Mouse (Mus musculus) forebrain, embryonic 10.5 days (tissue): ENCODE measurements around the gene Slc22a5. TPM values are rescaled to one million over a fixed set of nuclear protein-coding genes. Genes with fewer than 3 reads are reported as not detected.
A peak's percentile ranks its signal among the peaks of the same experiment; 100 is the strongest.
"Not testable (repeated sequence)": the region's sequence is repeated elsewhere in the genome, so short reads cannot be mapped to it uniquely, and the experiment has no call there.

ENCODE experiments used
- DNase-seq: peaks from one replicate; pipeline ENCODE4 v3.0.0-alpha.2; 2017; ENCODE audit warnings: low spot score; ENCODE audit errors: extremely low spot score
- H3K27ac ChIP-seq: fragments of 300-500 bp; sonication (generic); 2 replicates; pipeline ENCODE4 v1.5.1; 2016; ENCODE audit warnings: mild to moderate bottlenecking
- H3K27me3 ChIP-seq: fragments of 300-500 bp; sonication (generic); 2 replicates; pipeline ENCODE4 v1.6.1; 2016; ENCODE audit warnings: mild to moderate bottlenecking; ENCODE audit not compliant: poor library complexity, severe bottlenecking
- H3K36me3 ChIP-seq: fragments of 300-500 bp; sonication (generic); replicated peaks from 2 replicates; pipeline ENCODE4 v1.6.1; 2016; ENCODE audit warnings: mild to moderate bottlenecking, moderate library complexity
- H3K4me1 ChIP-seq: fragments of 300-500 bp; sonication (generic); 2 replicates; pipeline ENCODE4 v1.6.1; 2016
- H3K4me3 ChIP-seq: fragments of 300-500 bp; sonication (generic); 2 replicates; pipeline ENCODE4 v1.5.1; 2016; ENCODE audit warnings: mild to moderate bottlenecking, moderate library complexity
- H3K9me3 ChIP-seq: fragments of 300-500 bp; sonication (generic); 2 replicates; pipeline ENCODE4 v1.6.1; 2016; ENCODE audit warnings: mild to moderate bottlenecking, moderate library complexity
- WGBS: fragments of 180-500 bp; shearing (Covaris S2); methylation state at CpG from one replicate; pipeline ENCODE4 v1.1.7; 2016; 5-methylcytosine and 5-hydroxymethylcytosine counted together
- polyA plus RNA-seq: library from polyadenylated mRNA; unstranded; fragments of >200 nt; fragmentation: Nextera tagmentation; extraction: Ambion mirVana; gene quantifications from 2 replicates; pipeline ENCODE4 v1.2.1, GENCODE M21; 2016

The Slc22a5 gene
- polyA plus RNA-seq, 1 experiment from 2014 or later = 7.7 TPM

GRCm38 (mm10) chr11:53874706-53875105 lies 16.8 kb downstream of the Slc22a5 start:
- Histone ChIP-seq H3K27ac (no peak overlapping the region), H3K27me3 (no peaks in the 10 kb centered on the region), H3K36me3 (peaks cover 14% of the 10 kb centered on the region; the same call in 1 of the 2 replicates), H3K4me3 (no peak overlapping the region), H3K9me3 (no peaks in the 10 kb centered on the region), H3K4me1 (no peaks in the 10 kb centered on the region)
- DNase-seq = no peak
- WGBS = 75% methylated on average over 4 of the region's 4 CpGs

GRCm38 (mm10) chr11:53873909-53874704 lies 17.4 kb downstream of the Slc22a5 start:
- not testable (repeated sequence) for H3K27ac ChIP-seq, H3K9me3 ChIP-seq, H3K27me3 ChIP-seq, DNase-seq, H3K4me3 ChIP-seq, H3K4me1 ChIP-seq
- WGBS = 61% methylated on average over 5 of the region's 5 CpGs
- H3K36me3 ChIP-seq = peaks cover 14% of the 10 kb centered on the region; the same call in 1 of the 2 replicates

GRCm38 (mm10) chr11:53871786-53872507 lies 19.5 kb downstream of the Slc22a5 start:
- H3K36me3 ChIP-seq = peaks cover 14% of the 10 kb centered on the region; the same call in 1 of the 2 replicates
- no peak overlapping the region for H3K27ac ChIP-seq
- no peaks in the 10 kb centered on the region for H3K9me3 ChIP-seq
- H3K4me1 ChIP-seq = no peaks in the 10 kb centered on the region
- 90% methylated on average over 2 of the region's 2 CpGs for WGBS
- H3K27me3 ChIP-seq = no peaks in the 10 kb centered on the region
- H3K4me3 ChIP-seq = no peak overlapping the region
- no peak for DNase-seq

- no peaks in the 10 kb centered on the region for H3K9me3 ChIP-seq
- no peak for DNase-seq
- no peaks in the 10 kb centered on the region for H3K27me3 ChIP-seq
- WGBS = 90% methylated on average over 5 of the region's 5 CpGs
- peaks cover 14% of the 10 kb centered on the region; the same call in 1 of the 2 replicates for H3K36me3 ChIP-seq
- no peak overlapping the region for H3K27ac ChIP-seq
- H3K4me1 ChIP-seq = no peaks in the 10 kb centered on the region
- no peak overlapping the region for H3K4me3 ChIP-seq
These were observed 22.3 kb downstream of the Slc22a5 start for GRCm38 (mm10) chr11:53869172-53869571.

- WGBS = 51% methylated on average over 5 of the region's 5 CpGs
- not testable (repeated sequence) for H3K27ac ChIP-seq, H3K4me3 ChIP-seq, H3K27me3 ChIP-seq, H3K4me1 ChIP-seq, H3K9me3 ChIP-seq, DNase-seq
- peaks cover 14% of the 10 kb centered on the region; the same call in 1 of the 2 replicates for H3K36me3 ChIP-seq
These were observed 23.1 kb downstream of the Slc22a5 start for GRCm38 (mm10) chr11:53868323-53868722.

GRCm38 (mm10) chr11:53864724-53865310 lies 26.6 kb downstream of the Slc22a5 start:
- not testable (repeated sequence) for H3K4me1 ChIP-seq, H3K4me3 ChIP-seq, H3K9me3 ChIP-seq, H3K36me3 ChIP-seq, DNase-seq, H3K27ac ChIP-seq, H3K27me3 ChIP-seq
- 78% methylated on average over 3 of the region's 4 CpGs for WGBS

GRCm38 (mm10) chr11:53860944-53861343 lies 30.5 kb downstream of the Slc22a5 start:
- peaks cover 22% of the 10 kb centered on the region for H3K27me3 ChIP-seq
- not testable (repeated sequence) for H3K4me3 ChIP-seq, H3K27ac ChIP-seq, DNase-seq, H3K9me3 ChIP-seq, H3K36me3 ChIP-seq, H3K4me1 ChIP-seq
- WGBS = 84% methylated on average over 9 of the region's 9 CpGs

GRCm38 (mm10) chr11:53858761-53859580 lies 32.5 kb downstream of the Slc22a5 start, which contains the start of gene Gm12216:
TSS of gene Gm12216 (minus strand) at chr11:53859256.
- H3K4me3 ChIP-seq = peak within 1 kb of the TSS; percentile 57
- not testable (repeated sequence) for H3K4me1 ChIP-seq, H3K36me3 ChIP-seq, H3K9me3 ChIP-seq
- H3K27me3 ChIP-seq = peaks cover 22% of the 10 kb centered on the region
- DNase-seq = peak; percentile 39
- peak within 1 kb of the TSS; percentile 70 for H3K27ac ChIP-seq
- 17% methylated on average over 44 of the region's 50 CpGs for WGBS

GRCm38 (mm10) chr11:53858058-53858760 lies 33.3 kb downstream of the Slc22a5 start:
- H3K27me3 ChIP-seq = peaks cover 22% of the 10 kb centered on the region
- 79% methylated on average over 6 of the region's 6 CpGs for WGBS
- peak overlapping the region; percentile 57; the same call in 1 of the 2 replicates for H3K4me3 ChIP-seq
- H3K36me3 ChIP-seq = no peaks in the 10 kb centered on the region
- no peak for DNase-seq
- H3K4me1 ChIP-seq = peaks cover 8% of the 10 kb centered on the region
- H3K9me3 ChIP-seq = no peaks in the 10 kb centered on the region
- no peak overlapping the region for H3K27ac ChIP-seq

GRCm38 (mm10) chr11:53853665-53854064 lies 37.8 kb downstream of the Slc22a5 start:
- Histone ChIP-seq H3K27ac (no peak overlapping the region), H3K4me1 (peaks cover 11% of the 10 kb centered on the region), H3K36me3 (no peaks in the 10 kb centered on the region), H3K9me3 (no peaks in the 10 kb centered on the region), H3K27me3 (peaks cover 20% of the 10 kb centered on the region), H3K4me3 (no peak overlapping the region)
- WGBS = 61% methylated on average over 5 of the region's 5 CpGs
- DNase-seq = no peak

- DNase-seq = no peak
- 55% methylated on average over 5 of the region's 5 CpGs for WGBS
- H3K4me3 ChIP-seq = no peak overlapping the region
These were observed 39.7 kb downstream of the Slc22a5 start for GRCm38 (mm10) chr11:53851795-53852194.

More at GRCm38 (mm10) chr11:53851795-53852194, 39.7 kb downstream of the Slc22a5 start:
- Histone ChIP-seq H3K27ac (no peak overlapping the region), H3K36me3 (no peaks in the 10 kb centered on the region), H3K27me3 (peaks cover 5% of the 10 kb centered on the region; the same call in 1 of the 2 replicates), H3K4me1 (peaks cover 9% of the 10 kb centered on the region), H3K9me3 (no peaks in the 10 kb centered on the region)
